Mouse (Mus musculus) brain, adult 2 months (tissue): Measurements from ENCODE around the gene Exd1.
"Not testable (repeated sequence)": the region's sequence is repeated elsewhere in the genome, so short reads cannot be mapped to it uniquely, and the experiment has no call there.

Experiments used
- DNase-seq: peaks from one replicate; pipeline ENCODE4 v3.0.0; 2011; ENCODE audit warnings: low read depth, low spot score

The Exd1 gene

GRCm38 (mm10) chr2:119542106-119542505 lies 5.3 kb downstream of the Exd1 start:
- DNase-seq: peak; percentile 70

GRCm38 (mm10) chr2:119538802-119539201 lies 8.6 kb downstream of the Exd1 start:
- no peak for DNase-seq

- no peak for DNase-seq
Measured at GRCm38 (mm10) chr2:119525422-119525821, 22.0 kb downstream of the Exd1 start.

GRCm38 (mm10) chr2:119523836-119524235 lies 23.6 kb downstream of the Exd1 start:
- DNase-seq: peak; percentile 20

GRCm38 (mm10) chr2:119520550-119520949 lies 26.9 kb downstream of the Exd1 start:
- peak; percentile 57 for DNase-seq

- no peak for DNase-seq
Measured at GRCm38 (mm10) chr2:119516811-119517210, 30.6 kb downstream of the Exd1 start.

- no peak for DNase-seq
Measured at GRCm38 (mm10) chr2:119514026-119514522, 33.4 kb downstream of the Exd1 start.

- no peak for DNase-seq
Measured at GRCm38 (mm10) chr2:119512292-119512691, 35.1 kb downstream of the Exd1 start.

- no peak for DNase-seq
Measured at GRCm38 (mm10) chr2:119510856-119511255, 36.6 kb downstream of the Exd1 start.

GRCm38 (mm10) chr2:119508518-119508917 lies 38.9 kb downstream of the Exd1 start:
- DNase-seq: not testable (repeated sequence)

GRCm38 (mm10) chr2:119507108-119507507 lies 40.3 kb downstream of the Exd1 start:
- DNase-seq: no peak

GRCm38 (mm10) chr2:119500965-119501652 lies 46.3 kb downstream of the Exd1 start:
- no peak for DNase-seq

GRCm38 (mm10) chr2:119498859-119499258 lies 48.6 kb downstream of the Exd1 start:
- DNase-seq: no peak

- DNase-seq: no peak
Measured at GRCm38 (mm10) chr2:119496082-119496481, 51.3 kb downstream of the Exd1 start.

GRCm38 (mm10) chr2:119491953-119492352 lies 55.5 kb downstream of the Exd1 start:
- peak; percentile 18 for DNase-seq

GRCm38 (mm10) chr2:119486488-119486887 lies 60.9 kb downstream of the Exd1 start:
- no peak for DNase-seq

- DNase-seq: no peak
Measured at GRCm38 (mm10) chr2:119482307-119482706, 65.1 kb downstream of the Exd1 start.

- DNase-seq: no peak
Measured at GRCm38 (mm10) chr2:119478397-119478749, 69.1 kb downstream of the Exd1 start.

- DNase-seq: peak; percentile 100
Measured at GRCm38 (mm10) chr2:119477571-119478396, 69.6 kb downstream of the Exd1 start, which contains the start of gene Ino80. TSS of gene Ino80 (minus strand) at chr2:119477687.

GRCm38 (mm10) chr2:119476621-119477391 lies 70.6 kb downstream of the Exd1 start:
- DNase-seq: peak; percentile 76

- DNase-seq: no peak
Measured at GRCm38 (mm10) chr2:119476166-119476565, 71.3 kb downstream of the Exd1 start.
